Mouse (Mus musculus) cerebellum, adult 2 months (tissue): ENCODE data around the gene Bpifb4. TPM values are rescaled to one million over a fixed set of nuclear protein-coding genes. Genes with fewer than 3 reads are reported as not detected.

ENCODE experiments used
- DNase-seq, 2 experiments: peaks; one replicate each; pipeline ENCODE4 v3.0.0; 2021
- H3K27ac ChIP-seq: fragments of 200-500 bp; 2 replicates; pipeline ENCODE4 v1.5.1; 2012; ENCODE audit warnings: low read length, control low read depth, inconsistent platforms; ENCODE audit not compliant: insufficient read depth
- H3K27me3 ChIP-seq: fragments of 200-500 bp; 2 replicates; pipeline ENCODE4 v1.6.1; 2012; ENCODE audit warnings: inconsistent platforms, mild to moderate bottlenecking, low read length, moderate library complexity; ENCODE audit not compliant: control insufficient read depth, insufficient read depth
- H3K4me1 ChIP-seq: fragments of 200-500 bp; 2 replicates; pipeline ENCODE4 v1.6.1; 2011; ENCODE audit warnings: low read length; ENCODE audit not compliant: control insufficient read depth, insufficient read depth
- H3K4me3 ChIP-seq: fragments of 200-500 bp; replicated peaks from 2 replicates; pipeline ENCODE3; 2011; ENCODE audit warnings: mild to moderate bottlenecking, low read depth, low read length, control low read depth; ENCODE audit not compliant: insufficient read depth
- CTCF ChIP-seq: fragments of 200-500 bp; IDR thresholded peaks from 2 replicates; pipeline ENCODE4 v1.5.1; 2011; ENCODE audit warnings: low read depth, mild to moderate bottlenecking, control low read depth, low read length, moderate library complexity, borderline replicate concordance; ENCODE audit not compliant: insufficient read depth
- POLR2A ChIP-seq: fragments of 200-500 bp; IDR thresholded peaks from 2 replicates; pipeline ENCODE4 v1.6.1; 2011; ENCODE audit warnings: low read length, control low read depth, borderline replicate concordance; ENCODE audit not compliant: insufficient read depth
- WGBS: fragments of 180-500 bp; shearing (Covaris S2); methylation state at CpG from one replicate; pipeline ENCODE4 v1.1.7; 2018; 5-methylcytosine and 5-hydroxymethylcytosine counted together
- polyA plus RNA-seq: library from polyadenylated mRNA; depleted of rRNA; stranded (reverse); fragments of >200 nt; gene quantifications from 2 replicates; pipeline ENCODE4 v1.2.3, GENCODE M21; 2012

The Bpifb4 gene
- polyA plus RNA-seq, 1 experiment = 0.05 TPM

DNA sequence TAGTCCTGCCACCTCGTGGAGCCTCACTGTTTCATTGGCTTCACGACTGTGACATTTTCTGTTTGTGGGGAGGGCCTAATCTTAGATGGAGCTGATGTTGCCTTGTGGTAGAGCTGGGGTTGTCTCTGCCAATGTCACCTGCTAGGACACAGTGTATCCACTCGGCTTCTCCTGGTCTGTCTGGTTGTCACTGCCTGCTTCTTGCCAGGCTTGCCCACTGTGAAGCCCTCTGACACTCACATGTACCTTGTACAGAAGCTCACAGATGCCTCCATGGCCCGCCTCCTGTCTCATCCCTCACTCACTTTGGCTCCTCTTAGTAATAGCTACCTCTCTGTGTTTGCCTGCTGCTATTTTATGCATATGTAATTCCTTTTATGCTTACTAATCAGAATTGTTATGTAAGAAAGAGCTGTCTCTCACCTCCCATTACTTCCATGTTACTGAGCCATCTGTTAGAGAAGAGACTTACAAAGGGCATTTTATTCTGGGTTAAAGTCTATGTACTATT, 24.9 kb downstream of the Bpifb4 start:
- H3K4me3 ChIP-seq = no peak overlapping the region
- no peaks in the 10 kb centered on the region for H3K27me3 ChIP-seq
- TF ChIP-seq CTCF (no peak), POLR2A (no peak)
- DNase-seq = peak; percentile 77 to 78
- H3K4me1 ChIP-seq = peaks cover 22% of the 10 kb centered on the region
- H3K27ac ChIP-seq = peak overlapping the region; percentile 99
- 18% methylated on average over 4 of the region's 4 CpGs for WGBS

DNA sequence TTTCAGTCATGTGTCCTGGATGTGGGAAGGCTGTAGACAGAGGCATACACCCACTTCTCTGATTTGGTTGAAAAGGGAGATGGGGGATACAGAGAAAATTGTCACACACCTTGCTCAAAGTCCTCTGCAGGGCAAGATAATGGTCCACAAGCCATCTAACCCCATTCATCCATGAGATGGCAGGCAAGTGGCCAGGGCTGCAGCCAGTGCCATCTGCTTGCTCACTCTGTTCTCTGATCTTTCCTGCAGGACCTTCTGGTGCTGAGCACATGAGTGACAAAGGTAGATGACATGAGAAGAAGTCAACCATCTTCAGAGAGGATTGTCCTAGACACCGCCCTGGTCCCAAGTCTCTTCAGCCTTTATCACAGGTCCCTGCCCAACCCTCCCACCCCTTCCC, 25.3 kb downstream of the Bpifb4 start:
- peak; percentile 95 to 97 for DNase-seq
- H3K4me1 ChIP-seq = peaks cover 22% of the 10 kb centered on the region
- TF ChIP-seq POLR2A = no peak
- TF ChIP-seq CTCF = peak; percentile 7; the same call in 1 of the 2 replicates
- H3K4me3 ChIP-seq = no peak overlapping the region
- WGBS = 15% methylated on average over 1 of the region's 1 CpGs
- H3K27ac ChIP-seq = peak overlapping the region; percentile 20; the same call in 1 of the 2 replicates
- no peaks in the 10 kb centered on the region for H3K27me3 ChIP-seq

- no peaks in the 10 kb centered on the region for H3K4me1 ChIP-seq
- no peak overlapping the region for H3K27ac ChIP-seq
- H3K27me3 ChIP-seq = no peaks in the 10 kb centered on the region
- DNase-seq = no peak
- WGBS = 77% methylated on average over 5 of the region's 5 CpGs
- H3K4me3 ChIP-seq = no peak overlapping the region
- TF ChIP-seq CTCF (no peak), POLR2A (no peak)
Observed at GRCm38 (mm10) chr2:153970221-153970620, 32.2 kb downstream of the Bpifb4 start.

GRCm38 (mm10) chr2:153974582-153974981, 36.6 kb downstream of the Bpifb4 start, which contains the start of gene Bpifa6:
Gene Bpifa6, plus strand, starts transcription at chr2:153974945.
- TF ChIP-seq POLR2A (no peak), CTCF (no peak)
- H3K4me3 ChIP-seq = no peak within 1 kb of the TSS
- H3K4me1 ChIP-seq = no peaks in the 10 kb centered on the region
- no peaks in the 10 kb centered on the region for H3K27me3 ChIP-seq
- H3K27ac ChIP-seq = no peak within 1 kb of the TSS
- DNase-seq = no peak
- 88% methylated on average over 5 of the region's 5 CpGs for WGBS

DNA sequence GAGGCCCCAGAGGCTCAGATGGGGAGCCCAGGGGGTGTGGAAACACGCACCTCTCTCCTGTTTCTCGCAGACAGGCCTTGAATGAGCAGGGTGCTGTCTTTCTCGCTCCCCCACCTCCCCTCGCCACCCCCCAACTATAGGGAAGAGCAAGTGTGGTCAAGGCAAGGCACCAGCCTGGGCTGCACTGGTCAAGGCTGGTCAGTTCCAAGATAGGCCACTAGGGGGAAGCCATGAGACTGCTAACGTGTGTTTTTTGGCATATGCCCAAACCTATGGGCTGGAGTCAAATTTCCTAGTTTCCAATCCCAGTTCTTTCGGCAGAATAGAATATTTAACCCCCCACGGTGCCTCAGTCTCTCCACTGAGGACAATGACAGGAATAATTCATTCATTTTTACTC, 57.8 kb downstream of the Bpifb4 start:
- 12% methylated on average over 7 of the region's 7 CpGs for WGBS

GRCm38 (mm10) chr2:154000501-154000900, 62.5 kb downstream of the Bpifb4 start:
- Histone ChIP-seq H3K4me1 (no peaks in the 10 kb centered on the region), H3K27me3 (no peaks in the 10 kb centered on the region), H3K4me3 (no peak overlapping the region), H3K27ac (no peak overlapping the region)
- WGBS = 76% methylated on average over 3 of the region's 3 CpGs
- no peak for TF ChIP-seq CTCF
- TF ChIP-seq POLR2A = no peak
- DNase-seq = no peak

More for the DNA sequence above, 57.8 kb downstream of the Bpifb4 start:
- no peak overlapping the region for H3K4me3 ChIP-seq
- TF ChIP-seq CTCF = peak; percentile 92
- no peak for TF ChIP-seq POLR2A
- H3K27ac ChIP-seq = no peak overlapping the region
- no peaks in the 10 kb centered on the region for H3K4me1 ChIP-seq
- peak; percentile 67 to 78 for DNase-seq
- no peaks in the 10 kb centered on the region for H3K27me3 ChIP-seq

DNA sequence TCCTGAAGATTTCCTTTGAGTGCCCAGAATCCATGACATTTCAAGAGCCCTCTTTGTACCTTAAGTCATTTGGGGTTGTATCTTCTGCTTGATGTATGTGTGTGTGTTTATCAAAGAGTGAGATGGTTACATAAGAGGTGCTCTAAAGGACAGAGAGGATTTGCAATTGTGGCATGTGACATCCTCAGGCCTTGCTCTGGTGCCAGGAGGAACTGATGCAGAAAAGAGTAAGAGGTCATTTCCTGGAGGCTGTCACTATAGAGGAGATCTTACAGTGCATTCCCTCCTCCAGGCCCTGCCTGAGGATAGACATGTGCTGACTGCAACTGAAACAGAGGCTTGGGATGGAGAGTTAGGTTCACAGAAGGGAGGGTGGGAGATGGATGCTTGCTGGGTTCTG, 63.0 kb downstream of the Bpifb4 start:
- DNase-seq = no peak
- no peak for TF ChIP-seq POLR2A
- no peak for TF ChIP-seq CTCF
- H3K27ac ChIP-seq = no peak overlapping the region

GRCm38 (mm10) chr2:154004456-154004855, 66.4 kb downstream of the Bpifb4 start:
- WGBS = 13% methylated on average over 1 of the region's 1 CpGs
- DNase-seq = no peak
- TF ChIP-seq POLR2A (no peak), CTCF (no peak)
- H3K27ac ChIP-seq = no peak overlapping the region
- no peaks in the 10 kb centered on the region for H3K27me3 ChIP-seq
- no peak overlapping the region for H3K4me3 ChIP-seq
- no peaks in the 10 kb centered on the region for H3K4me1 ChIP-seq

More for the DNA sequence above, 63.0 kb downstream of the Bpifb4 start:
- Histone ChIP-seq H3K27me3 (no peaks in the 10 kb centered on the region), H3K4me3 (no peak overlapping the region), H3K4me1 (no peaks in the 10 kb centered on the region)
